Mouse (Mus musculus) brain, embryonic 14.5 days (tissue): ENCODE measurements at regions not wholly inside any gene's neighbourhood (a gene's known extent, or its start where the extent isn't known, plus 50 kb on each side); places are given as distances from the start of the nearest gene placed in this dataset.
"Not testable (repeated sequence)": the region's sequence is repeated elsewhere in the genome, so short reads cannot be mapped to it uniquely, and the experiment has no call there.

Source experiments
- CTCF ChIP-seq: fragments of 200-500 bp; IDR thresholded peaks from 2 replicates; pipeline ENCODE4 v1.5.1; 2012; ENCODE audit warnings: inconsistent platforms, mild to moderate bottlenecking, moderate library complexity, borderline replicate concordance; ENCODE audit not compliant: insufficient read depth, insufficient read length; ENCODE audit errors: extremely low read depth
- POLR2A ChIP-seq: fragments of 200-500 bp; IDR thresholded peaks from 2 replicates; pipeline ENCODE4 v1.6.1; 2012; ENCODE audit warnings: mild to moderate bottlenecking, inconsistent platforms, borderline replicate concordance; ENCODE audit not compliant: poor library complexity, insufficient read depth, insufficient read length, severe bottlenecking; ENCODE audit errors: extremely low read depth

- TF ChIP-seq POLR2A, CTCF: not testable (repeated sequence)
These were observed 248.7 kb downstream of the Kctd12 start for GRCm38 (mm10) chr14:102733718-102734117.
